Mouse (Mus musculus) heart, adult 2 months (tissue): ENCODE data around the gene Ccdc73. TPM values are rescaled to one million over a fixed set of nuclear protein-coding genes. Genes with fewer than 3 reads are reported as not detected.
"Not testable (repeated sequence)": the region's sequence is repeated elsewhere in the genome, so short reads cannot be mapped to it uniquely, and the experiment has no call there.

ENCODE experiments used
- DNase-seq, 2 experiments: peaks; one replicate each; pipeline ENCODE4 v3.0.0; 2021
- H3K27ac ChIP-seq: fragments of 200-600 bp; 2 replicates; pipeline ENCODE4 v1.8.1; 2022
- H3K27me3 ChIP-seq: fragments of 200-500 bp; 2 replicates; pipeline ENCODE4 v1.6.1; 2012; ENCODE audit warnings: mild to moderate bottlenecking, low read length, inconsistent platforms, mixed read lengths; ENCODE audit not compliant: control insufficient read depth, insufficient read depth
- H3K36me3 ChIP-seq: fragments of 200-500 bp; 2 replicates; pipeline ENCODE4 v1.6.1; 2012; ENCODE audit warnings: low read length, inconsistent platforms; ENCODE audit not compliant: control insufficient read depth, insufficient read depth
- H3K4me1 ChIP-seq: fragments of 200-500 bp; 2 replicates; pipeline ENCODE4 v1.6.1; 2011; ENCODE audit warnings: low read length; ENCODE audit not compliant: control insufficient read depth, insufficient read depth
- H3K4me3 ChIP-seq: fragments of 200-600 bp; 2 replicates; pipeline ENCODE4 v1.8.1; 2022
- H3K79me2 ChIP-seq: fragments of 200-500 bp; replicated peaks from 2 replicates; pipeline ENCODE4 v1.6.1; 2012; ENCODE audit warnings: mild to moderate bottlenecking, inconsistent platforms, low read length, moderate library complexity, mixed read lengths; ENCODE audit not compliant: control insufficient read depth, insufficient read depth
- H3K9ac ChIP-seq: fragments of 200-500 bp; 2 replicates; pipeline ENCODE4 v1.6.1; 2012; ENCODE audit warnings: low read depth, mild to moderate bottlenecking, control low read depth, inconsistent platforms, low read length, mixed read lengths
- CTCF ChIP-seq: fragments of 200-600 bp; IDR thresholded peaks from 2 replicates; pipeline ENCODE4 v1.8.1; 2022; ENCODE audit warnings: antibody characterized with exemption, mild to moderate bottlenecking, moderate library complexity
- EP300 ChIP-seq: fragments of 200-500 bp; IDR thresholded peaks from 2 replicates; pipeline ENCODE4 v1.6.1; 2011; ENCODE audit warnings: low read depth, low read length, control low read depth; ENCODE audit not compliant: insufficient read depth
- POLR2A ChIP-seq: fragments of 200-500 bp; IDR thresholded peaks from 2 replicates; pipeline ENCODE4 v1.6.1; 2011; ENCODE audit warnings: mild to moderate bottlenecking, low read depth, low read length, control low read depth; ENCODE audit not compliant: insufficient read depth
- WGBS: fragments of 180-500 bp; shearing (Covaris S2); methylation state at CpG from one replicate; pipeline ENCODE4 v1.1.7; 2018; 5-methylcytosine and 5-hydroxymethylcytosine counted together
- intact Hi-C: fragments of 180-260 bp; cut with DNase I; formaldehyde crosslinking; loops from one replicate; pipeline ENCODE4 v1.15.1; 2025
- long read RNA-seq: library from polyadenylated mRNA; stranded (forward); transcript quantifications from one replicate; pipeline ENCODE4 v2.0.0, GENCODE M21; 2021
- polyA plus RNA-seq: library from polyadenylated mRNA; depleted of rRNA; stranded (reverse); fragments of >200 nt; gene quantifications from 2 replicates; pipeline ENCODE4 v1.2.3, GENCODE M21; 2012; rRNA removed
- total RNA-seq, 2 experiments: library from RNA; stranded (reverse); gene quantifications; 2 replicates each; pipeline ENCODE4 v1.2.3; 2021

Ccdc73 gene
- total RNA-seq = 1 to 10 TPM; 2.5 to 4.9 TPM
- polyA plus RNA-seq = 3.6 and 4.1 TPM in 2 replicates
- long read RNA-seq, partial matches to known transcripts = 0 of 2 reads
- long read RNA-seq, other reads (novel, unspliced or antisense) = 0 of 2 reads

DNA sequence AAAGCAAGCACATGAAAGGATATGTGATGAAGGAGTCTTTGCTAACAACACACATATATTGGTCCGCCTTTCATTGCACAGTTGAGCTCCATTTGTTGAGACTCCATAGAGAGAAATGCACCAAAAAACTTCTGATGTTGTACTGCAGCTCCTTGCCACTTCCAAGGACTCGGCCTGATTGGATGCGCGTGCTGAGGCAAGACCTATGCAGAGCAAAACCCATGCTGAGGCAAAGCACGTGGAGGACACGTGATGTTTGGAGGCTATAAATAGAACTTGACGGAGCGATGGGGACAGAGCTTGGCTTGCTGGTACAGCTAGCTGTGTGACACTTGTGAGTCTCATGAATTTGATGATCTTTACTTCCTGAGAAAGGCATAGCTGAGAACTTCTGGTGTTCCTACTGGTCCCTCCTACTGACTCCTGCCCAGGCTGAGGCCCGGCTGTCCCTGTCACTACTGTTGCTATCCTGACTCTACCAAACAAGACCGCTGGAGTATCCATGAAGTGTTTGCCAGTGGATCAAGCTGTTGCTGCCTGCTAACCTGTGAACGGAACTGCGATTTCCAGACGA lies at the start of gene Ccdc73:
Gene Ccdc73, plus strand, starts transcription at position 524 of the 574 bp plus-strand sequence.
- H3K4me1 ChIP-seq = peaks cover 1% of the 10 kb centered on the region
- H3K27ac ChIP-seq = no peak within 1 kb of the TSS
- no peaks in the 10 kb centered on the region for H3K27me3 ChIP-seq
- intact Hi-C loops = no loop called here
- no peaks in the 10 kb centered on the region for H3K36me3 ChIP-seq
- 68% methylated on average over 13 of the region's 13 CpGs for WGBS
- TF ChIP-seq POLR2A (no peak), CTCF (no peak), EP300 (no peak)
- no peaks in the 10 kb centered on the region for H3K79me2 ChIP-seq
- no peak for DNase-seq
- no peak within 1 kb of the TSS for H3K9ac ChIP-seq
- no peak within 1 kb of the TSS for H3K4me3 ChIP-seq

GRCm38 (mm10) chr2:104818763-104819162 lies 48.8 kb upstream of the Ccdc73 start:
- intact Hi-C loops = loop anchor here (5.0 to 10.0 kb wide), 2 partner anchors 326 to 374 kb away; partner anchors contain the start of gene Hipk3
- H3K79me2 ChIP-seq, H3K4me1 ChIP-seq, H3K27ac ChIP-seq, H3K9ac ChIP-seq, H3K36me3 ChIP-seq, H3K27me3 ChIP-seq, H3K4me3 ChIP-seq, DNase-seq: not testable (repeated sequence)
- WGBS = 91% methylated on average over 3 of the region's 3 CpGs

GRCm38 (mm10) chr2:104826191-104826590 lies 41.4 kb upstream of the Ccdc73 start:
- no peak for TF ChIP-seq CTCF
- TF ChIP-seq POLR2A = no peak
- no peak for TF ChIP-seq EP300
- Histone ChIP-seq H3K36me3 (no peaks in the 10 kb centered on the region), H3K9ac (no peak overlapping the region), H3K27me3 (no peaks in the 10 kb centered on the region), H3K27ac (no peak overlapping the region), H3K79me2 (no peaks in the 10 kb centered on the region), H3K4me3 (no peak overlapping the region), H3K4me1 (no peaks in the 10 kb centered on the region)
- WGBS = 94% methylated on average over 4 of the region's 4 CpGs
- intact Hi-C loops = no loop called here
- no peak for DNase-seq

- Histone ChIP-seq H3K79me2 (no peaks in the 10 kb centered on the region), H3K4me3 (no peak overlapping the region), H3K9ac (no peak overlapping the region), H3K4me1 (peaks cover 1% of the 10 kb centered on the region; the same call in 1 of the 2 replicates), H3K27me3 (no peaks in the 10 kb centered on the region), H3K27ac (peak overlapping the region; percentile 49), H3K36me3 (no peaks in the 10 kb centered on the region; the same call in 1 of the 2 replicates)
- TF ChIP-seq CTCF (no peak), POLR2A (no peak; the same call in 1 of the 2 replicates), EP300 (0 out of 2 replicates have a peak, but pooled peaks have one; percentile 18)
- peak in 1 of 2 experiments; percentile 6 for DNase-seq
- intact Hi-C loops = no loop called here
- WGBS = 56% methylated on average over 2 of the region's 2 CpGs
These were observed 35.1 kb upstream of the Ccdc73 start for GRCm38 (mm10) chr2:104832486-104832885.

DNA sequence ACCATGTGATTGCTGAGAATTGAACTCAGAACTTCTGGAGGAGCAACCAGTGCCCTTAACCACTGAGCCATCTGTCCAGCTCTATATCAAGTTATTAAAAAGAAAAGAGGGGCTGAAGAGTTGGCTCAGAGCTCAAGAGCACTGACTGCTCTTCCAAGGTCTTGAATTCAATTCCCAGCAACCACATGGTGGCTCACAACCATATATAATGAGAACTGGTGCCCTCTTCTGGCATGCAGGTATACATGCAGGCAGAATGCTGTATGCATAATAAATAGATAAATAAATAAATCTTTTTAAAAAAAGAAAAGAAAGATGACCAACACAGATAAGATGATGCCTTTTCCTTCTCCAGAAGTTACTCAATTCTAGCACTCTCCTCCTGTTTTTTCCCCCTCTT lies 26.6 kb upstream of the Ccdc73 start:
- Histone ChIP-seq H3K27me3 (no peaks in the 10 kb centered on the region), H3K36me3 (no peaks in the 10 kb centered on the region), H3K27ac (no peak overlapping the region), H3K4me3 (no peak overlapping the region), H3K4me1 (no peaks in the 10 kb centered on the region), H3K79me2 (no peaks in the 10 kb centered on the region), H3K9ac (no peak overlapping the region)
- intact Hi-C loops = no loop called here
- TF ChIP-seq CTCF (peak; percentile 30; the same call in 1 of the 2 replicates), POLR2A (no peak)
- no peak for DNase-seq

- intact Hi-C loops = no loop called here
- Histone ChIP-seq H3K4me3 (no peak overlapping the region), H3K36me3 (no peaks in the 10 kb centered on the region), H3K27me3 (no peaks in the 10 kb centered on the region), H3K27ac (no peak overlapping the region), H3K79me2 (no peaks in the 10 kb centered on the region), H3K9ac (no peak overlapping the region), H3K4me1 (no peaks in the 10 kb centered on the region)
- TF ChIP-seq POLR2A (no peak), CTCF (no peak)
- WGBS = 89% methylated on average over 7 of the region's 7 CpGs
- no peak for DNase-seq
These were observed 25.9 kb upstream of the Ccdc73 start for GRCm38 (mm10) chr2:104841736-104842135.
